Mouse (Mus musculus) left cerebral cortex, adult 18-20 months (tissue): Measurements from ENCODE around the gene Kcnk16. TPM values are rescaled to one million over a fixed set of nuclear protein-coding genes. Genes with fewer than 3 reads are reported as not detected.
A peak's percentile ranks its signal among the peaks of the same experiment; 100 is the strongest.
"Not testable (repeated sequence)": the region's sequence is repeated elsewhere in the genome, so short reads cannot be mapped to it uniquely, and the experiment has no call there.

Source experiments
- DNase-seq, 2 experiments: peaks; one replicate each; pipeline ENCODE4 v3.0.0; 2021 to 2022; ENCODE audit warnings: low spot score in 2 of 2, mixed read lengths in 1 of 2
- long read RNA-seq, 2 experiments: library from polyadenylated mRNA; stranded (forward); transcript quantifications; one replicate each; pipeline ENCODE4 v2.0.0; 2021
- total RNA-seq, 2 experiments: library from RNA; stranded (reverse); gene quantifications; 2 replicates each; pipeline ENCODE4 v1.2.3; 2021

Gene Kcnk16
- total RNA-seq: not detected
- long read RNA-seq, experiment 1: 0 reads
- long read RNA-seq, experiment 2: 0 reads

DNA sequence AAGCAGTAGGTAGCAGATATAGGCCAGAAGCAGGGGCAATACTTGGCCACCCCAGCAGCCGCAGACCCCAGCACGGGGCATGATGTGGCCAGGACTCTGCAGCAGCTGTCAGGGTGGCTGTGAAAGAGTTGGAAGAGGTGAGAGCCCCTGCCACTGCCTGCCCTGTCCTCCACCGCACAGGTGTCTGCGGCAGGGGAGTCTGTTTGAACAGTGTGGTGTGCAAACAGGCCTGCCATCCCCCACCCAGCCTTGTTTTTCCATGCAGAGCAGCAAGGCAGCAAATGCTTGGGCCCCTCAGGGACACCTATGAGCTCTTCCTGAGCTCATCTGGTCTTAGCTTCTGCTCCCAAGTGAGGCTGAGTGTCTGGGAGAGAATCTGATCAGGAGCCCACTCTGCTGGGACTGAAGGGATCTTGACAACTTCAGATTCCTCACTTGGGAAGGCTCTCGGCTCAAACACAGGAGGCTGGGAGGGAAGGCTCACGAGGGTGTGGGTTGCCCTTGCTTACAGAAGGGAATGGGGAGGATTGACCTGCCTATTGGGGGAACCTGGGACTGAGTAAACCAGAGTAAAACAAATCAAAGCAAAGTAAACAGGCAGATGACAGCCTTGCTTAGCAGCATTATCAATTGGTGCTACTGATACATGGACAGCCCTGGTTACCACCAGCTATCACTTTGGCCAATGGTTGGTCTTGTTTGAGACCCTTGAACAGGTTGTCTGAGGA lies at the start of gene Kcnk16:
Kcnk16 (minus strand) TSS at position 118 of the 728 bp plus-strand sequence.
- DNase-seq: no peak

DNA sequence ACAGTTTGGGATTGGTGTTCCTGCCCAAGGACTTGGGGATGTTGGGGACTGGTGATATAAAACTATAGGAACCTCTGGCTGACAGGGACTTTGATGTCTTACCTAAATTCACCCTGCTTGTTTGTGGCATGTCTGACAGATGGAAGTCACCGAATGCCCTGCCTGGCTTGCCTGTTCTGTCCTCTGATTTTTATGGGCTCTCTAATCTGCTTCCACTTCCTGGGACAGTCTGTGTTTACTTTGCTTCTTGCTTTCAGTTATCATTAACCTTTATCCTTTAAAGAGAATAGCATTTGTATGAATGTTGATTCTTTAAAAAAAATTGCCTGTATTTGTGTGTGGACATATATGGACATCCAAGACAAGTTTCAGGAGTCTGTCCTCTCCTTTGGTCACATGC lies 46.1 kb upstream of the Kcnk16 start:
- DNase-seq: no peak

- not testable (repeated sequence) for DNase-seq
Observed at GRCm38 (mm10) chr14:20305085-20305484, 36.1 kb upstream of the Kcnk16 start.

- no peak for DNase-seq
Observed at GRCm38 (mm10) chr14:20298131-20298530, 29.1 kb upstream of the Kcnk16 start.

DNA sequence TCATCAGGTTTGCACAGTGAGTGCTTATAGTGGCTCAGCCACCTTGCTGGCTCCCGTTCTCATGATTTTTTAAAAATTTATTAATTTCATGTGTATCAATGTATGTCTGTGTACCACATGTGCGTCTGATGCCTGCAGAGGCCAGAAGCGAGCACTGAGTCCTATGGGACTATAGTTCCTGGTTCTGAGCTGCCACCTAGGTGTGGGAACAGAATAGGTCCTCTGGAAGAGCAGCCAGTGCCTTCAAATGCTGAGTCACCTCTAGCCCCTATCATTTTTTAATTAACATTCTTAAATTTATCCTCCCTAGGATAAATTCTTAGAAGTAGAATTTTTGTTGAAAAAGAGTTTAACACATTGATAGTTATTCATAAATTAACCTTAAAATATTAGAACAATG lies 28.6 kb upstream of the Kcnk16 start:
- no peak for DNase-seq

GRCm38 (mm10) chr14:20294947-20295346 lies 25.9 kb upstream of the Kcnk16 start:
- DNase-seq: no peak

- peak; percentile 83 to 84 for DNase-seq
Observed at GRCm38 (mm10) chr14:20294117-20294892, 25.3 kb upstream of the Kcnk16 start, which contains the start of gene Nudt13. Gene Nudt13, plus strand, starts transcription at chr14:20294697.

DNA sequence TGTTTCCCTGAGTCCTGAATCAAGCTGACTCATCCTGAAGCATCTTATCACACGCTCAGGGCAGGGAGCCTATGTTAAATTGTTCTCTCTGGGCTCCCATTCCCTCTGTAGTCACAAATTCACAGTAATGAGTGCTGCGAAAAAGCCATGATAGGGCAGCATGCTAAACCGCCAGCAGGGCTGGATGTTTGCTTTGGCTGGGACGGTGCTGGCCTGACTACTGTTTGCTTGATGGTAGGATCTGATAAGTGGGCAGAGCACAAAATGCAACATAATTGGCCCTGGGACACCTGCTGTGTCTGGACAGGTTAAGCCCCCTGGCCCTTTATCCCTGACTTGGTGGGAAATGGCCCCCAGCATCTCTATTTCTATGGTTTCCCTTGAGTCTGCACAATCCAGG lies 22.4 kb upstream of the Kcnk16 start:
- DNase-seq: no peak

GRCm38 (mm10) chr14:20268421-20268820 lies 578 bp downstream of the Kcnk16 start:
- peak; percentile 46 to 58 for DNase-seq

DNA sequence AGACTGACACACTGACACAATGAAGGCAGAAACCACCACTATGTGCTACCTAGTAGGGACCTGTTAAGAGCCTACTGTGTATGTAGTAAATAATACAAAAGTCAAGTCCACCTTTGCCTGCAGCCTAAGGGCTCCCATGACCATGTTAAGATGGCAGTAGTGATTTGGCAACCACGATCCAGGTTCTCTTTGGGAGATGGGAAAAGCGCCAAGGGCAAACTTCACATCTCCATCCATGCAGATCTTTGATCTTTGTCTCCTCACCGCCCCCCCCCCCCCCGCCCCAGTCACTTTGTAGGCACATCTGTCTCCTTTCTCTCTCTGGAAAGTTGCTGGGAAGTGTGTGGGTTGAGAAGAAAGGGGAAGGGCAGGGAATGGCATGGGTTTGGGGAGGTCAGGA lies 6.7 kb downstream of the Kcnk16 start:
- no peak for DNase-seq

- DNase-seq: peak; percentile 81 to 88
Observed at GRCm38 (mm10) chr14:20258185-20259113, 10.6 kb downstream of the Kcnk16 start.

- peak; percentile 26 to 35 for DNase-seq
Observed at GRCm38 (mm10) chr14:20250237-20251171, 18.5 kb downstream of the Kcnk16 start.

GRCm38 (mm10) chr14:20248001-20248400 lies 21.0 kb downstream of the Kcnk16 start:
- no peak for DNase-seq

DNA sequence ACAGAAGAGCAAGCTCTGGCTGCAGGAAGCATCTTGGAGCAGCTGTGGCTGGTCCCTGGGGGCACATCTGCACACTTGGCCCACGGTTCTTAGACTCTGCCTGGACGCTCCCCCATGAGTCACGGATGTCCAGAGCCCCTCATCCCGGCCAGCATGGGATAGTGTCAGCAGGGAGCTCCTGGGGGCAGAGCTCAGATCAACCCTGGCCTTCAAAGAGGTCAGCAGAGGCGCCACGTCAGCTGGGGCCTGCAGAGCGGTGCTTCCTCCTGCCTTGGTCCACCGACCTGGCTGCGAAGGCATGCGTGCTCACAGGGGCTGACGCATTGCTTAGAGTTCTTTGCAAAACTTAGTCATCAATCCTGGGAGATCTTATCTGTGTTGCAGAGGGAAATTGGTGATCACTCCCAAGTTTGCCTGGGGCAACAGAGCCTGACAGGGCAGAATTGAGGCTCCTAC lies 22.2 kb downstream of the Kcnk16 start:
- DNase-seq: no peak

GRCm38 (mm10) chr14:20245861-20246260 lies 23.1 kb downstream of the Kcnk16 start:
- DNase-seq: no peak

DNA sequence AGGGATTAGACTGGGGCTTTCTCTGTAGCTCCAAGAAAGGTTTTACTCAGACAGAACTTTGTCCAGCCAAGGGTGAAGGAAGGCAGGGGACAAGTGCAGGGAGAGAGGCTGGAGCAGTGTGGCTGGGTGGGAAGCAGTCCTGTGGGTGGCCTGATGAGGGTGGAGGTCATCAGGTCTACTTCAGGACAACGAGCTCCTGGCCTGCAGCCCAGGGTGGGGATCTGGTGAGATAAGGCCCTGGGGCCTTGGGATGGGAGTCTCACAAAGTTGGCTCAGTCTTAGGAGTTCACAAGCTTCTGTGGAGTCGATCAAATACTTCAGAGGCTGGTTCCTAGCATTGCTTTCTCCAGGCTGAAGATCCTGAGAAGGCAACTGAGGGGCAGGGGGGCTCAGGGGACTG lies 23.7 kb downstream of the Kcnk16 start:
- DNase-seq: no peak

- DNase-seq: no peak
Observed at GRCm38 (mm10) chr14:20243158-20243557, 25.8 kb downstream of the Kcnk16 start.

DNA sequence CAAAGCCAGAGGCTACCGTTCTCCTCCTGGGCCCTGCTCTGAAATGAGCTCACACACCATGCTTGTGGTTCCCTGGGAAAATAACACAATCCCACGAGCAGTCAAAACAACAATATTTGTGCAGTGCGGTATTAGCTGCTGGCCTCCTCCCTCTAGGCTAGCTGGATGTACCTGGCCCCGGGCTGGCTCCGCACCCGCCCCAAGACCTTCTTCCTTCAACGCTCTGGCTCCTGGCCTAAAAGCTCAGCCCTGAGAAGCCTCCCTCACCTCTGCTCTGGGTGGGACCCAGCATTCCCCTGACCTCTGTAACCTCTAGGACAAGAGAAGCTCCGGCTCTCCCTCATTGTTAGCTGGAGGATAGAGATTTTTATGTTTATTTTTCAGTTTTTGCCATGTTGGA lies 26.5 kb downstream of the Kcnk16 start:
- DNase-seq: no peak

DNA sequence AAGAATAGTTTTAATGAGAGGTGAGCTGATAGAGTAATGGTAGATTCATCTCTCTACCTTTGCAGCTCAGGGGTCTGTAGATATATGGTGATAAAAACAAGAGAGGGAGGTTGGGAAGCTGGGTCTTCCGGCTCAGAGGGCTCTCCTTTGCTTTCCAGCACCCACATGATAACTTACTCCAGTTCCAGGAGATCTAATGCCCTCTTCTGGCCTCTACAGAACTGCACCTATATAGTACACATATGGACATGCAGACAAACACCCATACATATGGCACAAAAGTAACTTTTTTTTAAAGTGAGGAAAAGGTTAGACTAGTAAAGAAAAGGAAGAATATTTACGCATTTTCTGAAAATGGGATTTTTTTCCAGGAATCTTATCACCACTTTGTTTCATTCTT lies 34.6 kb downstream of the Kcnk16 start:
- DNase-seq: no peak
